Mouse (Mus musculus) testis, postnatal 10 days (tissue): ENCODE results near the gene Lhx2.

Experiments used
- DNase-seq: peaks from one replicate; pipeline ENCODE4 v3.0.0; 2021; ENCODE audit warnings: low spot score

The Lhx2 gene

GRCm38 (mm10) chr2:38359811-38360210 is 20.7 kb downstream of the Lhx2 start:
- no peak for DNase-seq

GRCm38 (mm10) chr2:38366222-38366621 is 27.1 kb downstream of the Lhx2 start:
- no peak for DNase-seq

- DNase-seq: no peak
These were observed 27.9 kb downstream of the Lhx2 start for GRCm38 (mm10) chr2:38367023-38367422.

DNA sequence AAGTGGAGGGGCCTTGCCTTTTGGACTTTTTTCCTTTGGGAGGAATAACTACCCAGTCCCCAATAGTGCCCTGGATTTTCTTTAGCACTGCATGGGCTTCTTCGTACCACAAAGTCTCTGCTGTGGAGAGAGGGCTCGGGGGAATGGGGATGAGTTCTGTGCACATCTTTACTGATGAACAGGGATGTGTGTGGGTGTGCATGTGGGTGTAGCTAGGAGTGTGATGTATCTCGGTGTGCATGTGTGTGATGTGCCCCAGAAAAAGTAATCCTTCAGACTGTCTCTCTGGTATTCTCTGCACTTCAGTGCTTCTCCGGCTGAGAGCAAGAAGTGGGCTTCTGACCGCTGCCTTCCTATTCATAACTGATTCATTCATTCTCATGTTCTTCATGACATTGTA is 28.8 kb downstream of the Lhx2 start:
- DNase-seq: no peak

- DNase-seq: peak; percentile 70
These were observed 29.8 kb downstream of the Lhx2 start for GRCm38 (mm10) chr2:38368746-38369330.

GRCm38 (mm10) chr2:38375606-38376304 is 36.7 kb downstream of the Lhx2 start:
- DNase-seq: peak; percentile 88

DNA sequence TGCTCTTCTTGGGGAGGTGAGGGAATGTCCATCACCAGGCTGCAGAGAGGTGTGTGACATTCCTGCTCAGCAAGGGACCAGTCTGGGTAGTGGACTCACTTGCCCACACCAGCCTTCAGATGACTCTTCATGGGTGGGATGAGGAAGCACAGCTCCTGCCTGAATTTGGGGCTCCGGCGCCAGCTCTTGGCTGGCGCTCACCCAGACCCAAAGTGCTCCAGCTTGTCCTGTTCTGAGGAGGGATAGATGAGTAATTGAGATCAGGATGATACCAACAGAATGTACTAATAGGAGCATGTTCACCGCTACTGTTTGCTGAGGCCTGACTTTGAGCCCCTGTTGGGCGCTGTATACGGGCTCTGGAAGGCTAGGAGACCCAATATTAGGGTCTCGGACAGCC is 38.2 kb downstream of the Lhx2 start:
- no peak for DNase-seq

DNA sequence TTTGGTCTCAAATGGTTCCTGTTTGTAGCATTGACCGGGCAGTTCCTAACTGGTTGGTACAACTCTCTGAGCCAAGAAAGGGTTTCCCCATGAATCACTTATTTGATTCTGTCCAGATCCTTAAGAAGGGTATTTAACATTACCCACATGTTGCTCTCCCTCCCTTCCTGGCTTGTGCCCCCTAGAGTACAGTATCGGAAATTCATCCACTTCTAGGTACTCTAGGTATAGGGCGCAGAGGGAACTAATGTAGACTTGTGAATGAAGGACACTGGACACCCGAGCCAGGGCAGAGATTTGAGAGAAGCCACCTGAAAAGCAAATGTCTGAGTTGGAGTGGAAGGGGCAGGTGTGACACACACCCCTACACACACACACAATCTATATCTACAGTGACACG is 39.3 kb downstream of the Lhx2 start:
- no peak for DNase-seq

DNA sequence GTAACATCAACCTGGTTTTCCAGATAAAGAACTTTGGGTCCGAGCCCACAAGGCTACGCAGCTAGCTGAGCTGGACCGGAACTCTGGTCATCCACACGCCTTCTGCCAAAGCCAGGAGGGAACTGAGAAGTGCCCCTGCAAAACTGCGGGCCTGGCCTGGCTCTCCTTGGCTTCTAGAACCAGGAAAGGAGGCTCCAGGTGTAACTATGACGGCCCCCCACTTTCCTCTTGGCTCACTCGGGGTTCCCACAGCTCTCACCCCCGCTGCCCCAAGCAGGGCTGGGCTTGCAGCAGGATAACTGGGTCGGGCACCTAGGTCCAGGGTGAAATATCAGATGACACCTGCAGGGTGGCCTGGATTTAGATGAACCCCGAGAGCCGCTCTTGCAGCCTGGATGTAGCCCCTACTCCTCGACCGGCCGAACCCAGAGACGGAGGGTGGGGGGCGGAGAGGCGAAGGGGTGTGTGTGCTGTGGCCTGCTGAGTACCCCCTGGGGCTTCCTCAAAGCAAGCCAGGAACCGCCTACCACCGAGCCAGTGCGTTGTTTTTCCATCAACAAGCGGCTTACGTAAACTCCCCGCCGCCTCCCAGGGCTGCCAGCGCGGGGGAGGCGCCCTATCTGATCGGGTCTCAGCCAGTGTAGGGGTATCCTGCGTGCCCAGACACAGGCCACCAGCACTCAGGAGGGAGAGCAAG is 39.9 kb downstream of the Lhx2 start:
- DNase-seq: peak; percentile 65

GRCm38 (mm10) chr2:38379546-38379870 is 40.4 kb downstream of the Lhx2 start:
- no peak for DNase-seq

DNA sequence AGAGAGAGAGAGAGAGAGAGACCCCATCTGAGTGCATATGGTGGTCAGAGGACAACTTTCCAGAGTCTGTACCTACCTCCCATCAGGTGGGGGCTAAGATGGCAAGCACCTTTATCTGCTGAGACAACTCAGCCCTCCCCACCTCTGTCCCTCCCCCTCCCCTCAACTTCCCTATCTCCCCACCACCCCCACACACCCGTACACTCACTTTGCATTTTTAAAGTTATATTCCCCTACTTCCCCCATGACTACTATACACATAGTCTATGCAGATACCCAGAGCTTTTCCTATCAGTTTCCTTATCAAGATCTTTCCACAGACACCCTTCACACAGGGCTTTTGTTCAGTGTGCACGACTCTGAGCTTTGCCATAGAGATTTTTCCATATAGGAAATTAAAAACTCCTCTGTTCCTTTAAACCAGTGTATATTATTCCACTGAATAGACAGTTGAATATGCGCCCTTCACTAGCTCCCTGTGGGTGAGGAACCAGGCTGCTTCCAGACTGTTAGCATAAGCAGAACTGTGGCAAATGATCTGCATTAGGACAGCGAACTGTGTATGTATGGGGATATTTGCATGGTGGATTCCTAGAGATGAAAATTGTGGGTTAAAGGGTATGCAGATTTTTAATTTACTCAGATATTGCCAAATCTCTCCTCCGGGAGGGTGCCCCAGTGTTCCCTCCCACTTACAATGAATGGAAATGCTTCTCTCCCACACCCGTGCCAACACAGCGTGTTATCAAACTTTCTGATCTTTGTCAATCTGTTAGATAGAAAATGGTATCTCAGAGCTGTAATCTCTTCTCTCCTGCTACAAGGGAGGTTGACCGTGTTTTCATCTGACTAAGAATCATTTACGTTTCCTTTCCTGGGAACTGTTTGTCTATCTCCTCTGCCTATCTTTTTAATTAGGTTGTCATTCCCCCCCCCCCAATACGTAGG is 41.3 kb downstream of the Lhx2 start:
- DNase-seq: no peak

GRCm38 (mm10) chr2:38387568-38388262 is 48.6 kb downstream of the Lhx2 start:
- no peak for DNase-seq

DNA sequence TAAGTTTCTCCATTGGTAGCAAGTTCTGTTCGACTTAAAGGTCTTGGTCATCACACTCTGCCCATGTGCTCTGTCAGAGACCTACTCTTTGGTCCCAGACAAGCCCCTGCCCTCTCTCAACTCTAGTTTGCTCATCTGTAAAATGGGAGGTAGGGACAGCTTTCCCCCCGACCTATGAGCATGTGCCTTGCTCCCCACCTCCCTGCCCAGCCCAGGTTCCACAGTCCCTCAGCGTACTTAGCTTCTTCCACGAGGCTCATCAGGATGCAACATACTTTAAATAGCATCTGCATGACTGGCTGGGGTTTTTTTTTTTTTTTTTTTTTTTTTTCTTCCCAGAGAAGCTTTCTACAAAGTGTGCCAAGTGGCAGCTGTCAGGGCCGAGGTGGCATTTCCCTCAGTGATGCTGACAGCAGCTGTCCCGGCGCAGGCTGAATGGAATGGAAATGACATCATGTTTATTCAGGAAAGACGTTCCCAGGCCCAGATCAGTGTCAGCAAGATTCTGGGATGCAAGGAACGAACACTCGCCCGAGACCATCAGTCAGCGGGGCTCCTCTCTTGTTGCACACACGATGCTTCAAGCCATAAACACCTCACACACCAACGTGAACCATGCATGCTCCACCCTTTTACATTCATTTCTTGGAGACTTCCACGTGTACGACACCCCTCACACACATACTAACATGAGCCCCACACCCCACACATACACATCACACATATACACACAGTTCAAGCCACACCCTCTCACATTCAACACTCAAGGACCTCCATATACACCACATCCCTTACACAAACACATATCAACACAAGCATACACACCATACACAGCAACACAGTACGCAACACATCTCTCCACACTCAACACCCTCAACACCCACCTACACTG is 56.1 kb downstream of the Lhx2 start:
- DNase-seq: no peak

DNA sequence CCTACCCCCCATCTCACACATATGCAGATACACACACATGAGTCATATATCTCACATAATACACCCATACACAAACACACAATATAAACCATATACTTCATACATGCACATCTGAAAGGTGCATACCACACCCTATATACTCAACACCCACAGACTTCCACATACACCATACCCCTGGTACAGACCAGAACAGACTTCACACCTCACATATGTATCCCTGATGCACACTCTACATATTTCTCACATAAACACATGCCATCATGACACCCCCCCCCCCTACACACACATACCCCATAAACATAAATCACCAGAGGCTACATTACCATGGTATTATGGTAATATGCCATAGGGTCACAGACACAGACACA is 56.8 kb downstream of the Lhx2 start:
- DNase-seq: no peak

- DNase-seq: no peak
These were observed 58.2 kb downstream of the Lhx2 start for GRCm38 (mm10) chr2:38397306-38397705.

- no peak for DNase-seq
These were observed 58.8 kb downstream of the Lhx2 start for GRCm38 (mm10) chr2:38397882-38398281.

GRCm38 (mm10) chr2:38402611-38403010 is 63.5 kb downstream of the Lhx2 start:
- DNase-seq: no peak

DNA sequence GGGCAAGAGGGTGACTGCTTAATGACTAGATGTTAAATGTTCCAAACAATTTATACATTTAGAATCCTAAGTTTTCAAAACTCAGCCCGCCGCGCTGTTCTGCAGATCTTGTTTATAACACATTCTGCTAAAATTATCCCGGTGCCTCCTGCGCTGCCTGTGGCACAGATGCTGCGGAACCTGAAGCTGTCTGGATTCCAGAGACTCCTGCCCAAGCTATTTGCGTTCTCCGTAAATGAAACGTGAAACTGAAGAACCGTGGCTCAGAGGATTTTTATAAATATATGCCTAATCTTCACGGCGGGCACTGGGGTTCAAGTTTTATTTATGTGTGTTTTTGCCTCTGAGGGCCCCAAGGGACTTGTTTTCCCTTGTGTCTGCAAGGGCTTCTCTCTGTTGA is 64.2 kb downstream of the Lhx2 start:
- no peak for DNase-seq

DNA sequence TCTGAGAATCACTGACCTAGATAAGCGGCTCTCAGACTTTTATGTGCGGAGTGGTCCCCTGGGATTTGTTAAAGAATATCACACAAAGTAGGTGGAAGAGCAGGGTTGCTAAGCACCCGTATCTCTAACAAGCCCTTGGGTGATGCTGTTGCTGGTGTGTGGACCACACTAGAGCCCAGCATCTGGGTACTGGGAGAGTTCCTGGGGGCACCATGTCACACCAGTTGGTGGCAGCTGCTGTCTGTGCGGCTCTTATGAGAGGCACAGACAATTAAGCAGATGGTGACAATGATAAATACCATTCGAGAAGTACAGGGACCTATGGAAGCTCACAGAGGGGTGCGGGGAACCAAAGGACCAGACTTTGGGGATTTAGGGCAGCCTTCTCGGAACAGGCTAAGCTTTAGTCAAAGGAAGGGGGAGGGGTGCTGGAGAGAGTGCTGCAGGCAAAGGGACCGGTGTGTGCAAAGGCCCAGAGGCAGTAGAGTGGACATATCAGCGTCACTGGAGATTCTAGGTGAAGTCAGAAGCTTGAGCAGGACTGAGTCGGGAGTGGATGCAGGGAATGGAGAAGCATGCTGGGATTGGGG is 65.0 kb downstream of the Lhx2 start:
- no peak for DNase-seq

DNA sequence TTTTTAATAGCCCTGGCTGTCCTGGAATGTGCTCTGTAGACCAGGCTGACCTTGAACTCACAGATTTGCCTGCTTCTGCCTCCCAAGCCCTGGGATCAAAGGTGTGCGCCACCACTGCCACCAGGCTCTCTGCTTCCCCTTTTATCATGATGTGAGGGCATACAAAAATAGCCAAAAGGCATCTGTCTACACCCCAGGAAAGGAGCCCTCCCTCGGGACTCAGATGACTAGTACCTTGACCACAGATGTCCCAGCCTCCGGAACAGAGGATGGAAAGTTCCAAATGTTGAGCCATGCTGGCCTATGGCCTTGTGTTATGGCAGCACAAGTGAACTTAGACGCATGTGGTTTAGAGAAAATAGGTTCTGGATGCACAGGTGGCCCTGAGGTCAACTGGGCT is 66.3 kb downstream of the Lhx2 start:
- DNase-seq: no peak

DNA sequence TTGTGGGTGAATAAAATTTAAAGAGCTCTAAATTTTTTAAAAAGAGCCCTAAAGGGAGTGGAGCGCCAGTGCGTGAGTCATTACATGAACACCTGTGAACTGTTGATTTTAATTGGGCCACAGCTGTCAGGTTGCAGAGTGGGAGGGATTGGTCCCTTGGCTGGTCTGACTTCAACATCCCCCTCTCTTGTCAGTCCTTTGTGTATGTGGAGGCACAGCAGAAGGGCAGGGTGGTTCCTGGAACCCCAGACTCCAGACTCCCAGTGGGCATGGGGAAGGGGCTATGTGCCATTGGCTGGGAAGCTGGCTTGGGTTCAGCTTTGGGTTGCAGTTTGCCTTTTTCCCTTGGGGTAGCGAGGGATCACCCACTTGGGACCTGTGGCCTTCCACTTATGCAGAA is 70.2 kb downstream of the Lhx2 start:
- DNase-seq: no peak
